Mouse (Mus musculus) heart, postnatal 10 days (tissue): ENCODE measurements around the gene Id2. TPM values are rescaled to one million over a fixed set of nuclear protein-coding genes. Genes with fewer than 3 reads are reported as not detected.

Experiments used
- DNase-seq, 2 experiments: peaks; one replicate each; pipeline ENCODE4 v3.0.0; 2021
- intact Hi-C: fragments of 180-260 bp; cut with DNase I; formaldehyde crosslinking; loops from one replicate; pipeline ENCODE4 v1.15.1; 2025
- total RNA-seq, 2 experiments: library from RNA; stranded (reverse); gene quantifications; 2 replicates each; pipeline ENCODE4 v1.2.3; 2021

The Id2 gene
- total RNA-seq, result 10 to 100 TPM; 22.2 to 22.3 TPM

DNA sequence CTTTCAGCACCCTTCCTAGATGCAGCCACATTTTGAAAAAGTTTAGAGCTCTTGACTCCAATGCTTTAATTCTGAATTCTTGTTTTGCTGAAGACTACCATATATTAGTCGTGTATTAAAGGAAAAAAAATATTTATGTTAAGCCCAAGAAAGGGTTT lies at the start of gene Id2:
TSS of gene Id2 (minus strand) at position 89 of the 158 bp plus-strand sequence.
- intact Hi-C loops, result loop anchor here (5.0 to 10.0 kb wide), 2 partner anchors 205 to 728 kb away; no protein-coding TSS in a partner anchor
- no peak for DNase-seq

DNA sequence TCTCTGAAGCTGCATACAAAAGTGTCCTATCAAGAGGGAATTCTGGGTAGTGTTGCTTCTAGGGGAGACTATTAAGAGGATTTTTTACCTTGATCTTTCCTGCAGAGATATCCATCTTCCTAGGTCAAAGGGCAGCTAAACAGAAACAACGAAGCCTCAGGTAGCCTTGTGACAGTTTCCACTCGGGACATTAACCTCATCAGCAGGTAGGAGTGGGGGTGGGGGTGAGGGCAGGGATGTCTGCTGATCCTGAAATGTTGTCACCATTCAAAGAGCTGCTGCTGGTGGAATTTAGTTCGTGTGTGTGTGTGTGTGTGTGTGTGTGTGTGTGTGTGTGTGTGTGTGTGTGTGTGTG lies 48.4 kb upstream of the Id2 start:
- intact Hi-C loops, result no loop called here
- no peak for DNase-seq

DNA sequence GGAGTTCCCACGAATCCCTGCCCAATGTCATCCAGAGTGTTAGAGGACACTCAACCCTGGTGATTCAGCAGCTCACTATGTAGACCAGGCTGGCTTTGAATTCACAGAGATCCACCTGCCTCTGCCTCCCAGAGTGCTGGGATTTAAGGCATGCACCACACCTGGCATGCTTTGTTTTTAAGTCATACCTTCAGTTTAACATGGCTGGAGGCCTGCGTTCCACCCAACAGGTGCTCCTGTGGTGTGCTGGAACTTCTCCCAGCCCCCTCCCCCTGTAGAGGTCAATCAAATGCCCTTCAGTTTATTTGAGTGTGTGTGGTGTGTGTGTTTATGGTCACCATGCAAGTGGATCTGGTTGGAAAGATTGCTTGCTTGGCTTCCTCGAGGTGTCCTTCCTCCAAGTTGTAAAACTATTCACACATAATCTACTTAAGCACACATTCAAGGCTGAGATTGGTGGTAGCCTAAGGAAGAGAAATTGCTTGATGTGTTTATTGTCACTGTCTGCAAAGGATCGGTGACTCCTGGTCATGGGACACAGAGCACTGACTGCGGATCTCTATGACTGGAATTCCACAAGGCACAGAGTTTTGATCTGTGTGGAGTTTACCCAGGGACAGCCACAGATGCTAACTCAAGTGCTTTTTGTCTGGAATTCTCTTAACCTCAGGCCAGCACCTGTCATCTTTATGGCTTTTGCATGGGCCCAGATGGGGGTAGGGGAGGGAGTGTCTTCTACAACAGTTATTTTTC lies 47.8 kb upstream of the Id2 start:
- DNase-seq, result no peak
- intact Hi-C loops, result no loop called here

DNA sequence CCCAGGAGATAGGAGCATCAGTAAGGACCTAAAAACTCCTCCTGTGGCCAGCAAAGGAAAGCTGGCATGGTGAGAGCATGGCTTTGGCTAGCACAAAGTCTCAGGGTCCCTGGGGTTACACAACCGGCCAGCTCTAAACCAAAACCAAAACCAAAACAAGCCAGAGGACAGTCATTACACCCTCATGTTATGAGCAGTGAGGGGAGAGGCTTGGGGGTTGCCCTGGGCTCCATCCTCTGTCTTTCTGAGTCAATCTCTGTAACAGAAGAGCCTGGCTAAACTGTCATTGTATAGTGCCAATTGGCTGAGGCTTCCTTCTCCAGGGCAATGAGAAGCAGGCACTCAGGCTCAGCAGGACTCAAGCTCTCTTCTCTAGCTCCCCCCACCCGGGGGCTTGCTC lies 46.6 kb upstream of the Id2 start:
- intact Hi-C loops, result no loop called here
- no peak for DNase-seq

DNA sequence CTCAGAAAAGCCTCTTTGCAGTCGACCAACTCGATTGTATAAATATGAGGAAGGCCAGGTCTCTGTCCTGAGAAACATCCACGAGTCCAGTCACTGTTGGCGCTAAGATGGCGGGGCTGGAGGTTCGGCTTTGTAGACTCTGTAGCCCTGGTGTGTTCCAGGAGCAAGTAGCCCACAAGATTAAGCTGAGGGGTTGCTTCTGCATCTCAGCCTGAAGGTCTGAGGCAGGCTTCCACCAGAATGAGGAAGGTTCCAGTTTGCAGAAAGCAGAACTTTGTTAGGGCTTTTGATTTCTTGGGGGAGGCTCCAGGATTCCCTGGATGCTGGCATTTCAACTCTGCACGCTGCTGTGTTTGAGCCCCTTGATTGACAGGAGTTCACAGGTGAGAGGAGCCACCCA lies 45.3 kb upstream of the Id2 start:
- intact Hi-C loops, result no loop called here
- DNase-seq, result no peak

DNA sequence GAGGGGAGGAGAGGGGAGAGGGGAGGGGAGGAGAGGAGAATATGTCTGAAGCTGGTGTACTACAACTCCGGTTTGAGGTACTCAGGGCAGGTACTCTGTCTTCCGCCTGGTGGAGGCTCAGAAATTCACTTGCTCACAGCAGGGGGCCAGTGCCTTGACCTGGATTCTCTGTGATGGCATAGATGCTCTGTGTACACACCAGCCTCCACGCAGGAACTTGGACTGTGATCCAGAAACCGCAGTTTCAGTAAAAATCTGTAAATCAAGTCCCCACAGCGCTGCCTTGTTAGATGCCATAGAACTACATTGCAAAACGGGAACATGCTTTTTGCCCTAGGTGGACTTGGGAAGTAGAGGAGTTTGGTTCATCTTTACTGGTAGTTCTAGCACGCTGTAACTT lies 44.4 kb upstream of the Id2 start:
- intact Hi-C loops, result no loop called here
- no peak for DNase-seq

DNA sequence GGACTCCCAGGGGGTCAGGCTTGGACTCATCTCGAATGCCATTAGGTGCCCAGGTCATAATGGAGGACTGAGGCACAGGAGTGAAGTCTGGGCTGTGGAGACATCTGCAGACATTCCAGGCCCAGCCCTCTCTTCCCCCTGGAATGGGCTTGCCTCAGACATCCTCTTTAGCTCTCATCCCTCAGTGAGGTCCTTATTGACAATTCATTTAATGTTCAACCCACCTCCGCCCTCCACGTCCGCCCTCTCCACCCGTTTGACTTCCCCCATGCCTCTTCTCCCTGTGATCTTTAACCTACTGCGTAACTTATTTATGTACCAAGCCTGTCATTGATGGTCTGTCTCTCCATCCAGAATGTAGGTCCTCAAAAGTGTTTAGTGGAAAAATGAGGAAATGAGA lies 43.2 kb upstream of the Id2 start:
- intact Hi-C loops, result no loop called here

DNA sequence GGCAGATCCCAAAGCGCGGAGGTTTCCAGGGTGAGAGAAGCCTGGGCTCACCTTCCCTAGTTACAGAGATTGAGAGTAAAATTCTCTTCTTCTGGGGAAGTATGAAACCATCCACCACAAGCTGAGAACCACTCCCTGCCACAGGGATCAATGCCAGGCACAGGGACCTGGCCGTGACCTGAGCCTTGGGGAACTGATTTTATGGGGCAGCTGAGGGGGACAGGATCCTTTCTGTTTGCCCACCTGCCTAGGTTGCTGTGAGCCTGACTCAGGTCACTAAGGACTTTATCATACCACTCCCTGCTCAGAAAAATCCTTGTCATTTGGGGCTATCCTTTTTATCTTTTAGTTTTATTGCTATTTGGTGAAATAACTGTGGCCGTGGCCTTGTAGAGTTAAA lies 41.7 kb upstream of the Id2 start:
- DNase-seq, result no peak
- intact Hi-C loops, result no loop called here

More for the DNA sequence above, 43.2 kb upstream of the Id2 start:
- DNase-seq, result no peak

DNA sequence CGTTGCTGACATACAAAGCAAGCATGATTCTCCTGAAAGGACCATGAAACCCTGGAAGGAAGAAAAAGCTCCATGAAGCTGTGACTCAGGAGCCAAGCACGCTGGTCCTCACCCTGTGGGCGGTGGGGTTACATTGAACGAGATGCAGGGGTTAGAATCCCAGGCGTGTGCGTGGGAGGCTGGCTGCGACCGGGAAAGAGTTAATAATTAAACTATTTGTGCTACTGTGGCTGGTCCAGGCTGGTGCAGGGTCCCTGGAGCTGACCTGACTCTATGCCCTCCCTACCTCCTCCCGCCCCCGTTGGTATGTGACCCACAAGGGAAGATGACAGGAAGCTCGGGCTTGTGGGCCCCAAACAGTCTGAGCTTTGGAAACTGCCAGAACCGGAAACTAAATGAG lies 35.1 kb upstream of the Id2 start:
- intact Hi-C loops, result no loop called here
- DNase-seq, result no peak

DNA sequence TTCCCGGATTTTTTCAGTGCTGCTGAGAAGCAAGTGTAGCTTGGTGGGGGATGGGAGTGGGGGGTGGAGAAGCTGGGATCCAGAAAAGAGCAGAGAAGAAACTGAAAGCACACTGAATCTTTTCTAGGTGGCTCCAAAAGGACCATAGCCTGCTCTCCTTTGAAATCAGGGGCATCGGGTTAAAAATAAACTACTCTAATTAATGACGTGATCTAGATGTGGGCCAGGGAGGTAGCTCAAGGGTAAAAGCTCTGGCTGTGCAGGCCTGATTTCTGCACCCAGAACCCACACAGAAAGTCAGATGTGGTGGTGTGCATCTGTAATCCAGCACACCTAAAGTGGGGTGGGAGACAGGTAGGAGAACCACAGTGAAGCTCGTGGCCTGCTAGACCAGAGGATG lies 30.7 kb upstream of the Id2 start:
- no peak for DNase-seq
- intact Hi-C loops, result no loop called here

DNA sequence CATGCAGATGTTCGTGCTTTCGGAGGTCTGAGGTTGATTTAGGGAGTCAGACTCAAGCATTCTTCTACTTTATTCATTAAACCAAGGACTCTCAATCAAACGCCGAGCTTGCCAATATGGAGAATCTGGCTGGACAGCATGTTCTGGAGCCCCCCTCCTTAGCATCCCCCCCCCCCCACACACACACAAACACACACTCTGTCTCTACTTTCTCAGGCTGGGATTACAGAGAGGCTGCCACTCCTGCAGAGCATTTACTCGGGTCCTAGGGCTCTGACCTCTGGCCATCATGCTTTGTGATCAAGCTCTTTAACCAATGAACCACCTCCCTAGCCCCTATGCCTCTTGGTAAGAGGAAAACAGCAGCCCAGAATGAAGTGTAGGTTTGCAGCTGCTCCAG lies 29.3 kb upstream of the Id2 start:
- no peak for DNase-seq
- intact Hi-C loops, result no loop called here

DNA sequence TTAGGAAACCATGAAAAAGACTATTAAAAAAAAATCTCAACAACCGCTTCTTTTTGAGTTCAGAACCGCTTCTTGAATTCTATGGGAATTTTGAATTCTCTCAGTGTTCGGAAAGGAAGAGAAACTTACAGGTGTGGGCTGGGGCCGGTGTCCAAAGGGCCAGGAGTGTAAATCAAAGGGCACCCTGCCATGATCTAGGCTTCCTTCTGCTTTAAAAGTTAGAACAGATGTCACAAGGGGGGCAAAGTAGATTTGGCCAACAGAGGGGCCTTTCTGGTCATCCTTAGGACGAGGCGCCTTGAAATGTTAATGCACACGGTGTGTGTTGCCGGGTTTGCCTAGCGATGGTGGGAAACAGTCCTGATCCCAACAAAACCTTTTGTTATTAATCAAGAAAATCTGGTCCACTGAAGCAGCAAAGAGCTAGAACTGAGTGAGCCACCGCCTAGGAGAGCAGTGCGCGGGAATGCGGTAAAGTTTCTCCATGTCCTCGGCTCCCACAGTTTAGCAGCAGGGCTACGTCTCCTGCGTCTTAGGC lies 28.4 kb upstream of the Id2 start:
- no peak for DNase-seq
- intact Hi-C loops, result no loop called here

DNA sequence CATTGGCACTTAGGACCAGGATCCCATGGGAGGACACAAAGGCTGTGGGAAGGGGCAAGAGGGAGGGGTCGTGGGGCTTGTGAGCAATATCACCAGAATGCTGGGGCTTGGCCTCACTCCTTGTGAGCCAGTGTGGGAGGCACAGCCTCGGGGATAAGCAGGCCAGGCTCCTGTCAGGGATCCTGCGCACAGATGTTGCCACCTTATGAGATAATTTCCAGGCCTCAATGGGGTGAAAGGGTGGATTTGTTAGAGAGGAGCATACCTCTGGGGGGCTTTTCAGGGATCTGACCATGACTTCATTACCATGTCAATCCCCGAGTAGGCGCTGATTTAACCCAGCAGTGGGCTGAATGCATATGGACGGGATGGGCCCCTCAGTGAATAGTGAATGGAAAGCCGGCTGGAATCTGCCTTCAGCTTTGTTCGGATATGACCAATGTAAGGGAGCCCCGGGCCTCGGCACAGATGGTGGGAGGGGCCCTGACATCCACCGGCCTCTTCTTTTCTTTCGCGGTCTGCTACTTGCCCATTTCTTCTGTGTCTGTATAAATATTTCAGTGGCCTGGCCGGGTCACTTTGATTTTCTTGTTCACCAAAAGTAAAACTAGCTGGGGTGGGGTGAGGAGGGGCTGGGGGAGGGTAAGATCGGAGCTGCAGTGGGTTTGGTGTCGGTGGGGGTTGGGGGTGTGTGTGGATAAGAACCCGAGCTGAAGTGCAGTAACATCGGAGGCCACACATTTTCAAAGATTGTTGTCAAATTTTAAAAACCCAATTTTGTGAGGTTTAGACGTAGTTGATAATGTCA lies 27.7 kb upstream of the Id2 start:
- no peak for DNase-seq
- intact Hi-C loops, result no loop called here

DNA sequence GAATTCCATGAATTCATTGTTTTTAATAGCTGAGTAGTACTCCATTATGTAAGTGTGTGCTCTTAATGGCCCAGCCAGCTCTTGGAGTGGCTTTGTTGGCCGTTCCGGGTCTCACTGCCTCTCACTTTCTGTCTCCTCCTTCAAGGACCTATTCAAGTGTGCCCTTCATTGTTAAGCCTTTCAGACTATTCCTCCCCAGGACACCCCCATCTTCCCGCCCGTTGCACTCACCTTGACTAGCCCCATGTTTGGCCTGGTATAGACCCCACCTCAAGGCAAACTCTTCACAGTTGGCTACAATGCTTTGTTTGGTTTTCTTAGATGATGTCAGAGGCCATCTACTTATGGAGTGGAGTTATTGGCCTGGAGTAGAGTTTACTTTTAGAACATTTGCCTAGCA lies 23.8 kb upstream of the Id2 start:
- intact Hi-C loops, result no loop called here
- DNase-seq, result no peak

DNA sequence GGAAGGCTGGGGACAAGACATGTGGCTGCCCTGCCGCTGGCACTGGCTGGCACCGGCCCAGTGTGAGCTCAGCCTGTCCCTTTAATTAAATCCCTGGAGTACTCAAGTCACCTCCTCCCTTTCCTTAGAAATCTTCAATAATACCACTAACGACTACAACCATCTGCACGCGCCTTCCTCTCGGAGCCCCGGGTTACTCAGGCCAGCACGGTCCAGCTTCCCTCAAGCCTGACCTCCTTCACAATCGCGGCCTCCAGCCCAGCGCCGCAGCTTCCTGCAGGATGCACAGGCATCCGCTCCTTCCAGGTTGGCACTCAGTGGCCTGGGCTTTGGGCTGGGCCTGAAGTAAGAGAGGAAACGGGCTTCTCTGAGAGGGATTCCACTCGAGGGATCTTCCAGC lies 22.3 kb upstream of the Id2 start:
- peak; percentile 67 to 74 for DNase-seq
- intact Hi-C loops, result no loop called here

DNA sequence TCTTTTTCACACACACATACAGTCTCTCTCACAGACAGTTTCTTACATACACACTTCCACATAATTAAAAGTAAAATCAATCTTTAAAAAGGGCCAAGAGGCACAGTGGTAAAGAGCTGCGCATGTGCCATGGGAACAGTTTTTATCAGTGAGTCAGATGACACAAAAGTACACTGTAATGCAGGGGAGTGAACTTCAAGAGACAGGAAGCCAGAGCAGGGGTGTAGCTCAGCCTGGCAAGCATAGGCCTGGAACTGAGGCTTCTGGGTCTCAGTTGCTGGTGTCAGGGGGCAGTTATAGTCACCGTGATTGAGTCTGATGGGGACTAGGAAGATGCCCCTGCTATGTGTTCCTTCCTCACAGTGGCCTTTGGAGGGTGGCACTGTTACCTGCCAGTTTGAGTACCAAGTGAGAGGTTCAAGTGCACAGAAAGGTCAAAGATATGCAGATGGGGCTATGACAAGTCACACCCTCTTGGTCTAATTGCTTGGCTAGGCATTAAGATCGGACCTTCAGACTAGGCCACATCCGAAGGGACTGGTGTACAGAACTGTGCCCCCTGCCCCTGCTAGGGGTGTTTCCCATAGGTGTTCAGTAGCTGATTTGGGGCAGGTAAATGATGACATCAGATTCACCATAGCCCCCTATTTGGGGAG lies 21.0 kb upstream of the Id2 start:
- intact Hi-C loops, result loop anchor here (2.0 kb wide), 1 partner anchor 15 kb away; no protein-coding TSS in a partner anchor
- peak; percentile 10 to 11 for DNase-seq

DNA sequence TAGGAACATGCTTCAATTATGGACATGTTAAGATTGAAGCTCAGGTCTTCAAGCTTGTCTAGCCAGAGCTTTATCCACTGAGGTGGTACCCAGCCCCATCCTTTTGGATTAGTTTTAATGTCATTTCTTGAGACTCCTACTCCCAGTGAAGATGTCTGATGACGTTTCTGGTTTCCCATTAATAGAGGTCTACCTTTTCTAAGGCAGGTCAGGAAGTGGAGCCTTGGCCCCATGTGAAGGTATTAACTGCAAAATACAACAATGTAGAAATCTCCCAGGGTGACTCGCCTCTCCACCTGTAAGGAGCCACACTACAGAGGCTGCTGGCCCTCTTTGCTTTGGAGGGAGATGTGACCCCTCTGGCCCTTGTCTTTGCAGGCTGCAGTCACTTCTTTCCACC lies 19.2 kb upstream of the Id2 start:
- intact Hi-C loops, result loop anchor here (2.0 kb wide), 1 partner anchor 13 kb away; no protein-coding TSS in a partner anchor
- DNase-seq, result no peak

DNA sequence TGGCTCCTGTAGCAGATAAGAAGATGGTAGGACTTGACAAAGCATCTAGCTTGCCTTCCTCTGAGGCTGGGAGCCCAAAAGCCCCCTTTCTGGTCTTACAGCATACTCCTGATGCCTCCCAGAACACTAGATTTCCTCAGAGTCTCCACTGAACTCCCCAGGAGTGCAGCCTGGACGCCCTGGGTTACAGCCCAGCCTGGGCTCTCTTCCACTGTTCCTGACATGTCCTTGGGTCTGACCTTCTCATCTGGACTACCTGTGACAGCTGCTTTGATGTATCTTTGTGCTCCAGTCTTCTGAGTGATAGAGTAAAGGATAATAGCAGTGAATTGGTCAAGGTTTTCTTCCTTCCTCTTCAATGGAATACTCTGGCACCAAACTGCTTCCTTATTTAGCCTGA lies 17.5 kb upstream of the Id2 start:
- no peak for DNase-seq
- intact Hi-C loops, result no loop called here

DNA sequence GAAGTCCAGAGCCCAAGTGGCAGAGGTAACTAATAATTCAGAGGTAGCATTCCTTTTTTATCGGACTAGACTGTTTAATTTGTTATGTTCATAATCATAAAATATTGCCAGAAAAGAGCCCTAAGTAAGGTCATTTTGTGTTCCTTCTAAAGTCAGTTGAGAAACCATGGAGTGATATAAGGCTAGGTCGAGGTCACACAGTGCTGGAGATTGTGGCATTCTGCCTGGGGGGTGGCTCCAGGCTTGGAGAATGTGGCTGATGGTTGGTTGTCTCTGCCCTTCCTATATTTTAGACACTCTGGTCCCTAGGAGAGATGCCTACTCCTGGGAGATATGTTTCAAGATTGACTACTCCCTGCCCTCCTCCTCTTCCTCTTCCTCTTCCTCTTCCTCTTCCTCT lies 16.4 kb upstream of the Id2 start:
- no peak for DNase-seq
- intact Hi-C loops, result no loop called here

DNA sequence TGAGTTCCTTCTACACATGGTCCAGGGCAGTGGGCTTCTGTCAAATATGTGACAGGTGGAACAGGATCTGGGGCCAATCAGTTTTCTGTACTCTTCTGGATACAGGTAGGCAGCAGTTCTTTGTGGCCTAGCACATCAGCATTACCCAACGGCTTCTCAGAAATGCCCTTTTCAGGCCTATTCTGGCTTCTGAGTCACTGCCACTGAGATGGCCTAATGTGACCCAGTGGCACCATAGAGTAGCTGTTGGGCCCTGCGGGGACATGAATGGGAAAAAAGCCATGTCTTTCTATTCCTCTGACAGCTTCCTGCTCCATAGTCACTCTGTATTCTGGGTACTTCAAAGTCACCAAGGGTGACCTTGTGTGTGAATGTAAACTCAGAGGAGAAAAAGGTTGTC lies 15.9 kb upstream of the Id2 start:
- DNase-seq, result no peak
- intact Hi-C loops, result no loop called here

DNA sequence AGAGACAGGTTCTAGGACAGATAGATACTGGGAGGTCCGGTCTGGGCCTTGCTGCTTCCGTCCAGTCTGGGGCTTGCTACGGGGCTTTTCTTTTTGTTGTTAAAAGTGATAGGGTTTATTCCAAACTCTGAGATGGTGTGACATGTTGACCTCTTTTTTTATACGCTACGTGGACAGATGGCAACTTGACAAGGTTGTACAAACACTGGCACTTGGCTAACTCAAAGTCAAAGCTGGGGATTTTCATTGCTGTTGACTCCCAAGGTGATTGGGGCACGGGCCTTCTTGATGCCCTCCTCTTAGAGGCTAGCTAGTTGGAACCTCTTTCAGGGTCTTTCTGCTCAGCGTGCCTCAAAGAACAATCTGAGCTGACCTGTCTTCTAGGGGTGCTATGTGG lies 13.7 kb upstream of the Id2 start:
- intact Hi-C loops, result loop anchor here (2.0 kb wide), 1 partner anchor 50 kb away; no protein-coding TSS in a partner anchor
- peak in 1 of 2 experiments; percentile 20 for DNase-seq
